Mouse (Mus musculus): Measurements from ENCODE around the gene Unc5cl.

GRCm38 (mm10) chr17:48430394-48430793 is 24.3 kb upstream of the Unc5cl start:
- TF ChIP-seq CTCF (IDR thresholded peaks at IDR 0.05; ENCODE audit: control insufficient read depth, insufficient read depth, low read length) (no peak), POLR2A (IDR thresholded peaks at IDR 0.05; ENCODE audit: borderline replicate concordance, control insufficient read depth, low read depth, low read length) (no peak)

Measured in bone marrow, adult 2 months (tissue).